Mouse (Mus musculus): Measurements from ENCODE around the gene Ahdc1. TPM values are rescaled to one million over a fixed set of nuclear protein-coding genes. Genes with fewer than 3 reads are reported as not detected.

Ahdc1 gene
- total and polyA plus RNA-seq, 3 experiments = 1.6 to 19.9 (median 8.4) TPM

DNA sequence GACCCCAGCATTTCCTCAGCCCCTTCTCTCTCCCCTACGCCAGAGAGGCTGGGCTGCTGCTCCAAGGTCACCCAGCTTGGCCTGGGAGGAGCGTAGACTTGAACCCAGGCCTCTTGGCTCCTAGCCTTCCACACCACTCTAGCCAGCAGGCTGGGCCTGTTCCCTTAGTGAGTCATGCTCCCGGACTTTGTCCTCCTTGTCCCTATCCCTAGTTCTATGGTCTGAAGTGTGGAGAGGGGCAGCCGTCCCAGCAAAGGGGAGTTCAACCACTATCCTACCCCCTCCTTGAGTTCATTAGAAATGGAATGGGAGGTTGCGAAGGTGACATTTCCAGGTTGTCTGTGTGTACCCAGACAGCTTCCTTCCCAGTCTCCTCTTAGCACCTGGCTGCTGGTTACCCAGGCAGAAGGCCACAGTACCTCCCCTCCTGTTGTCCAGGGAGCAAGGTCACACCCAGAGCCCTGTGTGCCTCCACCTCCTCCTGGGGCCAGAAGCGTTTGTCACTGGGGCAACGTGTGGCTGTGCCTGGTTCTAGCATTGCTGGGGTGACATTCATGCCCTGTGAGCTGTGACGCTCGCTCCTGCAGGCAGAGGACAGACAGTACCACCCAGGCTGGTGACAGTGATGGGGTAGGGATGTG, 39.3 kb downstream of the Ahdc1 start:
- H3K36me3 ChIP-seq (replicated peaks in 1 of 2; ENCODE audit: control insufficient read depth in 1 of 2, insufficient read depth in 1 of 2, low read length in 1 of 2) = peaks cover 0 to 55% of the 10 kb centered on the region in 2 experiments
- dilution Hi-C loops (cut with MboI; ENCODE audit: extremely low pct_ligation_motif_present, extremely low pct_unique_long_range_greater_than_20kb, low sequenced_read_pairs) = no loop called here
- no peak overlapping the region for H3K4me3 ChIP-seq (replicated peaks in 1 of 3; ENCODE audit: low read depth in 2 of 3, low read length in 2 of 3, poor library complexity in 1 of 3)
- H3K9me3 ChIP-seq (replicated peaks; ENCODE audit: low read length) = no peaks in the 10 kb centered on the region
- H3K27ac ChIP-seq (ENCODE audit: insufficient read depth, low read depth) = no peak overlapping the region
- DNase-seq (ENCODE audit: extremely low read depth) = no peak
- H3K4me1 ChIP-seq (ENCODE audit: control insufficient read depth in 1 of 2, insufficient read depth in 2 of 2) = peaks cover 37 to 79% of the 10 kb centered on the region in 2 experiments
- H3K79me2 ChIP-seq (replicated peaks; ENCODE audit: control insufficient read depth, extremely low read depth, insufficient read depth, poor library complexity, severe bottlenecking) = no peaks in the 10 kb centered on the region; the same call in 1 of the 2 replicates
- H3K27me3 ChIP-seq (replicated peaks) = no peaks in the 10 kb centered on the region
- H3K4me2 ChIP-seq (ENCODE audit: insufficient read depth, low read depth, poor library complexity, severe bottlenecking) = no peak overlapping the region
- TF ChIP-seq TBP (conservative IDR thresholded peaks at IDR 0.05; ENCODE audit: low read depth, low read length) (no peak), ELF1 (IDR thresholded peaks at IDR 0.05; ENCODE audit: low read depth, low read length) (no peak), ZKSCAN1 (IDR thresholded peaks at IDR 0.05; ENCODE audit: borderline replicate concordance, low read depth, low read length) (no peak), RAD21 (IDR thresholded peaks at IDR 0.05; ENCODE audit: low read depth, low read length) (no peak), CHD1 (IDR thresholded peaks at IDR 0.05; ENCODE audit: low read depth, low read length) (no peak), JUN (IDR thresholded peaks at IDR 0.05; ENCODE audit: insufficient read depth, low read depth, low read length) (no peak), MAFK (IDR thresholded peaks at IDR 0.05; ENCODE audit: insufficient replicate concordance, low read length) (no peak)
- H3K9ac ChIP-seq (ENCODE audit: insufficient read depth, low read depth) = no peak overlapping the region
- in situ Hi-C loops (cut with MboI; ENCODE audit: low pct_ligation_motif_present, low pct_unique_long_range_greater_than_20kb, low sequenced_read_pairs) = no loop called here

GRCm38 (mm10) chr4:133050837-133051549, 39.9 kb downstream of the Ahdc1 start:
- H3K27me3 ChIP-seq (replicated peaks) = no peaks in the 10 kb centered on the region
- dilution Hi-C loops (cut with MboI; ENCODE audit: extremely low pct_ligation_motif_present, extremely low pct_unique_long_range_greater_than_20kb, low sequenced_read_pairs) = no loop called here
- peak overlapping the region in 2 of 3 experiments; percentile 27 to 29 for H3K4me3 ChIP-seq (replicated peaks in 1 of 3; ENCODE audit: low read depth in 2 of 3, low read length in 2 of 3, poor library complexity in 1 of 3)
- in situ Hi-C loops (cut with MboI; ENCODE audit: low pct_ligation_motif_present, low pct_unique_long_range_greater_than_20kb, low sequenced_read_pairs) = no loop called here
- DNase-seq (ENCODE audit: extremely low read depth) = peak; percentile 60
- H3K4me2 ChIP-seq (ENCODE audit: insufficient read depth, low read depth, poor library complexity, severe bottlenecking) = no peak overlapping the region; the same call in 1 of the 2 replicates
- no peak overlapping the region for H3K9ac ChIP-seq (ENCODE audit: insufficient read depth, low read depth)
- TF ChIP-seq BHLHE40 (IDR thresholded peaks at IDR 0.05; ENCODE audit: low read depth, low read length) = peak; percentile 58
- TF ChIP-seq RCOR1 (conservative IDR thresholded peaks at IDR 0.05; ENCODE audit: low read depth, low read length) = no peak
- TF ChIP-seq CHD2 (IDR thresholded peaks at IDR 0.05; ENCODE audit: low read length) = no peak
- TF ChIP-seq ELF1 (IDR thresholded peaks at IDR 0.05; ENCODE audit: low read depth, low read length) = no peak
- no peak for TF ChIP-seq MYC (IDR thresholded peaks at IDR 0.05; ENCODE audit: low read depth, low read length)
- TF ChIP-seq EP300 (IDR thresholded peaks at IDR 0.05; ENCODE audit: low read length) = no peak
- TF ChIP-seq RAD21 (IDR thresholded peaks at IDR 0.05; ENCODE audit: low read depth, low read length) = no peak
- peak; percentile 47; the same call in 1 of the 2 replicates for TF ChIP-seq SIN3A (IDR thresholded peaks at IDR 0.05; ENCODE audit: low read length)
- no peak for TF ChIP-seq SMC3 (IDR thresholded peaks at IDR 0.05; ENCODE audit: low read depth, low read length)
- H3K79me2 ChIP-seq (replicated peaks; ENCODE audit: control insufficient read depth, extremely low read depth, insufficient read depth, poor library complexity, severe bottlenecking) = no peaks in the 10 kb centered on the region; the same call in 1 of the 2 replicates
- H3K27ac ChIP-seq (ENCODE audit: insufficient read depth, low read depth) = peak overlapping the region; percentile 39; the same call in 1 of the 2 replicates
- no peaks in the 10 kb centered on the region for H3K9me3 ChIP-seq (replicated peaks; ENCODE audit: low read length)
- peaks cover 0 to 56% of the 10 kb centered on the region in 2 experiments for H3K36me3 ChIP-seq (replicated peaks in 1 of 2; ENCODE audit: control insufficient read depth in 1 of 2, insufficient read depth in 1 of 2, low read length in 1 of 2)
- peaks cover 35 to 79% of the 10 kb centered on the region in 2 experiments for H3K4me1 ChIP-seq (ENCODE audit: control insufficient read depth in 1 of 2, insufficient read depth in 2 of 2)
